Mouse (Mus musculus) stomach, postnatal 0 days (tissue): Measurements from ENCODE around the gene Rhoh. TPM values are rescaled to one million over a fixed set of nuclear protein-coding genes. Genes with fewer than 3 reads are reported as not detected.

Source experiments
- ATAC-seq: fragments of 200-750 bp; cut with Nextera tagmentation; 2 replicates; pipeline ENCODE4 v1.8.0; 2017; ENCODE audit not compliant: low FRiP score, low TSS enrichment
- DNase-seq: peaks from one replicate; pipeline ENCODE4 v3.0.0-alpha.2; 2016; ENCODE audit warnings: low spot score
- H3K27ac ChIP-seq: fragments of 300-500 bp; sonication (generic); replicated peaks from 2 replicates; pipeline ENCODE4 v1.5.1; 2014; ENCODE audit warnings: mild to moderate bottlenecking, control low read depth
- H3K27me3 ChIP-seq: fragments of 300-500 bp; sonication (generic); 2 replicates; pipeline ENCODE4 v1.6.1; 2014; ENCODE audit warnings: low read length; ENCODE audit not compliant: control insufficient read depth, insufficient read depth
- H3K36me3 ChIP-seq: fragments of 300-500 bp; sonication (generic); 2 replicates; pipeline ENCODE4 v1.6.1; 2014; ENCODE audit warnings: low read length, mixed read lengths; ENCODE audit not compliant: control insufficient read depth, insufficient read depth
- H3K4me1 ChIP-seq: fragments of 300-500 bp; sonication (generic); replicated peaks from 2 replicates; pipeline ENCODE4 v1.6.1; 2014; ENCODE audit warnings: antibody characterized with exemption; ENCODE audit not compliant: control insufficient read depth, insufficient read depth
- H3K4me2 ChIP-seq: fragments of 300-500 bp; sonication (generic); replicated peaks from 2 replicates; pipeline ENCODE4 v1.6.1; 2014; ENCODE audit warnings: low read depth, mild to moderate bottlenecking, control low read depth, moderate library complexity
- H3K4me3 ChIP-seq: fragments of 300-500 bp; sonication (generic); 2 replicates; pipeline ENCODE4 v1.5.1; 2014; ENCODE audit warnings: low read depth, low read length, control low read depth
- H3K9ac ChIP-seq: fragments of 300-500 bp; sonication (generic); 2 replicates; pipeline ENCODE4 v1.6.1; 2014; ENCODE audit warnings: mild to moderate bottlenecking, low read length, control low read depth, mixed read lengths
- H3K9me3 ChIP-seq: fragments of 300-500 bp; sonication (generic); 2 replicates; pipeline ENCODE4 v1.6.1; 2016; ENCODE audit warnings: low read length; ENCODE audit not compliant: control insufficient read depth
- CTCF ChIP-seq: IDR thresholded peaks from 2 replicates; pipeline ENCODE4 v1.5.1; 2016; ENCODE audit warnings: antibody characterized with exemption, low read depth, mild to moderate bottlenecking, moderate library complexity
- EP300 ChIP-seq: optimal IDR thresholded peaks from 2 replicates; pipeline ENCODE3; 2016; ENCODE audit warnings: antibody characterized with exemption
- WGBS: fragments of 180-500 bp; shearing (Covaris S2); extraction: QIAGEN DNeasy Blood & Tissue Kit; methylation state at CpG from one replicate; pipeline ENCODE4 v1.1.7; 2014; 5-methylcytosine and 5-hydroxymethylcytosine counted together
- polyA plus RNA-seq: library from polyadenylated mRNA; unstranded; fragments of >200 nt; fragmentation: Nextera tagmentation; extraction: Ambion mirVana; gene quantifications from 2 replicates; pipeline ENCODE4 v1.2.1, GENCODE M21; 2015

The Rhoh gene
- polyA plus RNA-seq, 1 experiment from 2014 or later, result 0.51 TPM

DNA sequence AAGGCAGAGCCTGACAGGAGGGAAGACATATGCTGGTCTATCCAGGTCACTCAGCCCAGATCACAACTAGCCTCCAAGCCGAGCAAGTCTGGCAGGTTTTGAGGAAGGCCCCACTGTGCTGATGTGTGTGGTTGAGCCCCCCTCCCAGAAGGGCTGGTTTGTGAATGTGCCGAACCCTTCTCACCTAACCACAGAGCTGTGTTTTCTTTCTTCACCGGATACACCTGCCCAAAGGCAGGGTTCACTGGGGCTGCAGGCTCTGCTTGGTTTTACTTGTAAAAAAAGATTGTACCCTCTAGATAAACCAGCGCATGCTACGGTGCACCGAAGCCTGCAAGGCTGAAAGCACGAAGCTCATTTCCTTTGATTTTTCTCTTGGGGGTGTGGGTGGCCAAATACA is 68.1 kb downstream of the Rhoh start:
- Histone ChIP-seq H3K4me1 (no peaks in the 10 kb centered on the region), H3K27ac (no peak overlapping the region), H3K27me3 (no peaks in the 10 kb centered on the region), H3K9ac (no peak overlapping the region), H3K9me3 (no peaks in the 10 kb centered on the region), H3K36me3 (no peaks in the 10 kb centered on the region), H3K4me3 (no peak overlapping the region), H3K4me2 (no peak overlapping the region)
- TF ChIP-seq EP300 (no peak), CTCF (no peak)
- DNase-seq (no peak), ATAC-seq (no peak)
- 55% methylated on average over 7 of the region's 7 CpGs for WGBS

DNA sequence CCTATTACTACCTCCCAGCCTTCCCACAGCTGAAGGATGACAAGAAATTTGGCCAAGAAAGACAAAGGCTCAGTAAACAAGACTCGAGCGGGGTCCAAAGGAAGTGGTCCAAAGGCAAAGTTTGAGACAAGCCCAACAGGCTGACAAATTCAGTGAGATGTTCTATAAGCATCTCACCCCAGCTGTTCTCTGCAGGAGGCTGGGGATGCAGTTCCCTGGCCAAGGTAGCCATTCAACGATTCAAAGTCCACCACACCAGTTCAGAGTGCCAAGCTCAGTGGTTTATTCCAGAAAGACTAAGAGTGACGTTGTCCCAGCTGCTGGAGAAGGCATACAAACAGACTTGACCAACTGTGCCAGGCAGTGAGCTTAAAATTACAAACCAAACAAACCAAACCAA is 69.2 kb downstream of the Rhoh start:
- H3K4me2 ChIP-seq, result no peak overlapping the region
- no peak for ATAC-seq
- H3K4me1 ChIP-seq, result no peaks in the 10 kb centered on the region
- H3K4me3 ChIP-seq, result no peak overlapping the region
- DNase-seq, result no peak
- H3K27ac ChIP-seq, result no peak overlapping the region
- H3K27me3 ChIP-seq, result no peaks in the 10 kb centered on the region
- no peaks in the 10 kb centered on the region for H3K9me3 ChIP-seq
- no peaks in the 10 kb centered on the region for H3K36me3 ChIP-seq
- H3K9ac ChIP-seq, result no peak overlapping the region
- TF ChIP-seq EP300, result no peak
- no peak for TF ChIP-seq CTCF
- WGBS, result 50% methylated on average over 4 of the region's 4 CpGs

GRCm38 (mm10) chr5:65933258-65933657 is 72.2 kb downstream of the Rhoh start:
- DNase-seq (no peak), ATAC-seq (no peak)
- no peak overlapping the region for H3K9ac ChIP-seq
- H3K27ac ChIP-seq, result no peak overlapping the region
- no peaks in the 10 kb centered on the region for H3K36me3 ChIP-seq
- H3K4me2 ChIP-seq, result no peak overlapping the region
- no peaks in the 10 kb centered on the region for H3K9me3 ChIP-seq
- WGBS, result 89% methylated on average over 4 of the region's 4 CpGs
- H3K27me3 ChIP-seq, result no peaks in the 10 kb centered on the region
- no peaks in the 10 kb centered on the region for H3K4me1 ChIP-seq
- TF ChIP-seq CTCF (no peak), EP300 (no peak)
- no peak overlapping the region for H3K4me3 ChIP-seq

GRCm38 (mm10) chr5:65933764-65934163 is 72.8 kb downstream of the Rhoh start:
- no peak overlapping the region for H3K27ac ChIP-seq
- no peak for DNase-seq
- H3K4me3 ChIP-seq, result no peak overlapping the region
- no peaks in the 10 kb centered on the region for H3K4me1 ChIP-seq
- TF ChIP-seq EP300 (no peak), CTCF (no peak)
- ATAC-seq, result no peak
- H3K4me2 ChIP-seq, result no peak overlapping the region
- no peaks in the 10 kb centered on the region for H3K9me3 ChIP-seq
- no peaks in the 10 kb centered on the region for H3K27me3 ChIP-seq
- 93% methylated on average over 2 of the region's 2 CpGs for WGBS
- H3K9ac ChIP-seq, result no peak overlapping the region
- H3K36me3 ChIP-seq, result no peaks in the 10 kb centered on the region

DNA sequence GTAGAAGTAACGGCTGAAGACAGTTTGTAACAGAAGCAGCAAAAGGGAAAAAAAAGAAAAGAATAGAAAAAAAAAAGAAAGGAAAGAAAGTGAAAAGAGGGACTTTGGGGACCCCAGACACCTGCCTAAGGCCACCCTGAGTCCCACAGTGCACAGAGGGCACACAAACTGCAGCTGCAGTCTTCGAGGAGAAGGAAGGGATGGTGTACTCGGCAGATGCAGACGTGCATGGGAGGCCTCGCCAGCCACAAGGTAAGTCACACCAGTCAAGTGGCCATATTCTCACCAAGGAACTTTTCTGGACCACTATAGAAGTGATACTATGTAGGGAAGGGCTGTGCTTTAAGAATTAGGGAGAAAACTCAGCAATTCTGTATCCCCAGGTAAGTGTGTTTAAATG is 73.8 kb downstream of the Rhoh start, which contains the start of gene Chrna9:
Chrna9 (plus strand) TSS at position 139 of the 400 bp plus-strand sequence.
- no peak within 1 kb of the TSS for H3K4me3 ChIP-seq
- no peak within 1 kb of the TSS for H3K27ac ChIP-seq
- H3K9me3 ChIP-seq, result no peaks in the 10 kb centered on the region
- H3K36me3 ChIP-seq, result no peaks in the 10 kb centered on the region
- DNase-seq (no peak), ATAC-seq (no peak)
- H3K4me1 ChIP-seq, result no peaks in the 10 kb centered on the region
- 82% methylated on average over 5 of the region's 5 CpGs for WGBS
- no peak within 1 kb of the TSS for H3K4me2 ChIP-seq
- H3K27me3 ChIP-seq, result no peaks in the 10 kb centered on the region
- no peak within 1 kb of the TSS for H3K9ac ChIP-seq
- TF ChIP-seq CTCF (no peak), EP300 (no peak)

GRCm38 (mm10) chr5:65937011-65937726 is 76.2 kb downstream of the Rhoh start:
- no peak for DNase-seq

More at GRCm38 (mm10) chr5:65937011-65937726, 76.2 kb downstream of the Rhoh start:
- 61% methylated on average over 11 of the region's 11 CpGs for WGBS
- no peak overlapping the region for H3K4me2 ChIP-seq
- TF ChIP-seq CTCF, result no peak
- TF ChIP-seq EP300, result no peak
- no peak overlapping the region for H3K4me3 ChIP-seq
- no peak for ATAC-seq
- H3K9me3 ChIP-seq, result no peaks in the 10 kb centered on the region
- H3K9ac ChIP-seq, result no peak overlapping the region
- no peak overlapping the region for H3K27ac ChIP-seq
- H3K36me3 ChIP-seq, result no peaks in the 10 kb centered on the region
- no peaks in the 10 kb centered on the region for H3K27me3 ChIP-seq
- H3K4me1 ChIP-seq, result no peaks in the 10 kb centered on the region
